Mouse (Mus musculus): ENCODE measurements around the gene Dcaf6. TPM values are rescaled to one million over a fixed set of nuclear protein-coding genes. Genes with fewer than 3 reads are reported as not detected.

Dcaf6 gene
- polyA plus RNA-seq, 1 experiment from 2014 or later, result 19.4 TPM

Other genes with a start within 250 kb of the Dcaf6 start
- 146 and 160 TPM in 2 replicates for gene Tiprl, start 223.5 kb downstream of the Dcaf6 start, polyA plus RNA-seq (2015; fragmentation: Nextera tagmentation; extraction: Ambion mirVana)
- gene Gpr161, start 164.7 kb downstream of the Dcaf6 start, polyA plus RNA-seq (2015; fragmentation: Nextera tagmentation; extraction: Ambion mirVana), result 4.1 and 4.7 TPM in 2 replicates
- 208 and 215 TPM in 2 replicates for gene Mpc2, start 162 bp upstream of the Dcaf6 start, polyA plus RNA-seq (2015; fragmentation: Nextera tagmentation; extraction: Ambion mirVana)
- gene Adcy10, start 24.7 kb upstream of the Dcaf6 start, polyA plus RNA-seq (2015; fragmentation: Nextera tagmentation; extraction: Ambion mirVana), result 0.21 and 0.40 TPM in 2 replicates
- gene Mpzl1, start 174.1 kb upstream of the Dcaf6 start, polyA plus RNA-seq (2015; fragmentation: Nextera tagmentation; extraction: Ambion mirVana), result 150 and 155 TPM in 2 replicates
- gene Rcsd1, start 249.3 kb upstream of the Dcaf6 start, polyA plus RNA-seq (2015; fragmentation: Nextera tagmentation; extraction: Ambion mirVana), result 7.8 and 7.9 TPM in 2 replicates